In genomic region chr4:137984212-137984611, GRCm38 (mm10) we compare ENCODE assay signal across 10 mouse cellular contexts. TPM values are rescaled to one million over a fixed set of nuclear protein-coding genes. Genes with fewer than 3 reads are reported as not detected.
DNase-seq lines count a peak whose midpoint lies in the region; ATAC-seq and TF ChIP-seq lines count a peak whose summit lies in the region.
"Had no signal": no experiment of that assay in that cellular context is flagged by ENCODE, and none has a peak within 500 bp of the region (broad histone marks: within the 10 kb centered on the region; RNA-seq: fewer than 3 reads in every experiment).

No protein-coding gene starts in this region.

- TF ChIP-seq POLR2A in lung, adult 2 months (IDR thresholded peaks at IDR 0.05; ENCODE audit: borderline replicate concordance, extremely low read depth, low read depth, low read length) = no peak

- H3K9me3 ChIP-seq in hindbrain, embryonic 12.5 days (replicated peaks) = no peaks in the 10 kb centered on the region
- H3K9me3 ChIP-seq in hindbrain, embryonic 14.5 days (ENCODE audit: control insufficient read depth, low read length) = no peaks in the 10 kb centered on the region
- H3K9me3 ChIP-seq: limb, embryonic 15.5 days had no signal

- H3K36me3 ChIP-seq in hindbrain, embryonic 12.5 days = no peaks in the 10 kb centered on the region
- no peaks in the 10 kb centered on the region for H3K36me3 ChIP-seq in hindbrain, embryonic 14.5 days (replicated peaks; ENCODE audit: control insufficient read depth, insufficient read depth)
- H3K36me3 ChIP-seq: limb, embryonic 15.5 days had no signal

- no peak overlapping the region for H3K27ac ChIP-seq in hindbrain, embryonic 12.5 days
- H3K27ac ChIP-seq in hindbrain, embryonic 14.5 days = no peak overlapping the region
- H3K27ac ChIP-seq: heart, adult 2 months; limb, embryonic 15.5 days had no signal

- no peak for DNase-seq in hindbrain, embryonic 14.5 days (ENCODE audit: low spot score)
- DNase-seq in adrenal gland, postnatal 36 days = peak; percentile 59 to 70
- DNase-seq in heart, postnatal 10 days = peak; percentile 43 to 55
- DNase-seq in lung, adult 2 months = peak; percentile 48
- DNase-seq: thymus, postnatal 14 days had no signal

- ATAC-seq in hindbrain, embryonic 12.5 days (ENCODE audit: low FRiP score) = no peak
- no peak for ATAC-seq in hindbrain, embryonic 14.5 days (ENCODE audit: low FRiP score)
- ATAC-seq in frontal cortex, adult (ENCODE audit: low TSS enrichment) = no peak
- ATAC-seq in erythroid progenitor cell, adult 5-6 weeks (replicated peaks; ENCODE audit: low FRiP score, poor library complexity, severe bottlenecking) = no peak

- H3K9ac ChIP-seq in hindbrain, embryonic 12.5 days = peak overlapping the region; percentile 1; the same call in 1 of the 2 replicates
- no peak overlapping the region for H3K9ac ChIP-seq in hindbrain, embryonic 14.5 days
- H3K9ac ChIP-seq: limb, embryonic 15.5 days had no signal

- H3K4me2 ChIP-seq in hindbrain, embryonic 12.5 days (replicated peaks) = no peak overlapping the region
- H3K4me2 ChIP-seq in hindbrain, embryonic 14.5 days (replicated peaks) = no peak overlapping the region
- H3K4me2 ChIP-seq: limb, embryonic 15.5 days had no signal

- intact Hi-C loops in heart, postnatal 10 days (cut with DNase I) = no loop called here

- no peaks in the 10 kb centered on the region for H3K27me3 ChIP-seq in hindbrain, embryonic 12.5 days
- H3K27me3 ChIP-seq in hindbrain, embryonic 14.5 days (ENCODE audit: control insufficient read depth, insufficient read depth, low read length) = no peaks in the 10 kb centered on the region
- H3K27me3 ChIP-seq: limb, embryonic 15.5 days had no signal

- WGBS in hindbrain, embryonic 12.5 days = 42% methylated on average over 10 of the region's 10 CpGs
- 39% methylated on average over 10 of the region's 10 CpGs for WGBS in hindbrain, embryonic 14.5 days
- WGBS in lung, adult 2 months = 18% methylated on average over 10 of the region's 10 CpGs

- no peak for TF ChIP-seq CTCF in lung, adult 2 months (IDR thresholded peaks at IDR 0.05; ENCODE audit: insufficient read depth, low read length)

- 0 out of 2 replicates have a peak, but pooled peaks cover 3% of the 10 kb centered on the region for H3K4me1 ChIP-seq in hindbrain, embryonic 12.5 days
- no peaks in the 10 kb centered on the region for H3K4me1 ChIP-seq in hindbrain, embryonic 14.5 days (replicated peaks; ENCODE audit: control insufficient read depth, insufficient read depth, low read length)
- peaks cover 2% of the 10 kb centered on the region; the same call in 1 of the 2 replicates for H3K4me1 ChIP-seq in lung, adult 2 months (ENCODE audit: control insufficient read depth, insufficient read depth, low read length)

- no peak overlapping the region for H3K4me3 ChIP-seq in hindbrain, embryonic 12.5 days
- H3K4me3 ChIP-seq in hindbrain, embryonic 14.5 days (replicated peaks; ENCODE audit: low read length) = no peak overlapping the region
- no peak overlapping the region for H3K4me3 ChIP-seq in lung, adult 2 months (replicated peaks; ENCODE audit: extremely low read depth, low read depth, low read length)
- H3K4me3 ChIP-seq: heart, adult 2 months; limb, embryonic 15.5 days had no signal

RNA-seq across cellular contexts. Expression of gene Eif4g3, which starts 8.6 kb away (rescaled TPM):
- polyA plus RNA-seq in hindbrain, embryonic 12.5 days (2016; fragmentation: Nextera tagmentation; extraction: Ambion mirVana) = 61.6 and 61.7 TPM in 2 replicates
- 59.7 and 65.3 TPM in 2 replicates for polyA plus RNA-seq in hindbrain, embryonic 14.5 days (2014; fragmentation: Nextera tagmentation; extraction: Ambion mirVana)
- 100 to 1,000 TPM in 1 of 2 experiments, 10 to 100 TPM in 1; 81.8 to 111 TPM for total RNA-seq in adrenal gland, postnatal 36 days (2021)
- total RNA-seq in heart, postnatal 10 days (2021) = 10 to 100 TPM; 59.1 to 60.6 TPM
- 69.8 and 79.4 TPM in 2 replicates for polyA plus RNA-seq in lung, adult 2 months (2012; rRNA removed)
- 23.1 and 29.8 TPM in 2 replicates for total RNA-seq in erythroid progenitor cell, adult 5-6 weeks (2015; ENCODE audit: low replicate concordance)
- 11.7 and 12.1 TPM in 2 replicates for total RNA-seq in erythroid progenitor cell, adult 5-6 weeks (2017; ENCODE audit: low replicate concordance)
